ENCODE assay signal across 25 mouse cellular contexts in the genomic region with DNA sequence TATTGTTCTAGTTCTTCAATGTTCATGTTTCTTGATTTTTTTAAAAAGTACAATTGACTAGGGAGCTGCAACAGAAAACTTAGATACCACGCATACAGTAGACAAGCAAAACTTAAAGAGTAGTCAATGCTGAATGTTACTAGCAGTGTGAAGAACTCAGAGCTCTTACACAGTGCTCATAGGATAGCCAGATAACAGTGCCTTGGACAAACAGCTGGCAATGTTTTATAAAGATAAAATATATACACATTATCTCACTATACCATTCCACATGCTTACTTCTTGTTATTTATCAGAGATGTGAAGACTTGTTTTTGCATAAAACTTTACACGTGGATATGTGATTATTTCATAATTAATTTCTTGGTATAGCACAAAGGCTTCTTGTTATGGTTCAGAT. TPM values are rescaled to one million over a fixed set of nuclear protein-coding genes. Genes with fewer than 3 reads are reported as not detected.
DNase-seq lines count a peak whose midpoint lies in the region; ATAC-seq lines count a peak whose summit lies in the region.
"Had no signal": no experiment of that assay in that cellular context is flagged by ENCODE, and none has a peak within 500 bp of the region (broad histone marks: within the 10 kb centered on the region; RNA-seq: fewer than 3 reads in every experiment).

No protein-coding gene starts in this region.

- H3K36me3 ChIP-seq in liver, embryonic 11.5 days (ENCODE audit: control insufficient read depth, insufficient read depth, low read length), result no peaks in the 10 kb centered on the region
- no peaks in the 10 kb centered on the region for H3K36me3 ChIP-seq in liver, embryonic 15.5 days (replicated peaks)
- no peaks in the 10 kb centered on the region for H3K36me3 ChIP-seq in kidney, embryonic 16.5 days (ENCODE audit: insufficient read depth, low read length)
- H3K36me3 ChIP-seq: embryonic facial prominence, embryonic 12.5 days; heart, embryonic 10.5 days; hindbrain, embryonic 13.5 days had no signal

- no peaks in the 10 kb centered on the region for H3K9me3 ChIP-seq in liver, embryonic 11.5 days (ENCODE audit: control insufficient read depth, low read length)
- no peaks in the 10 kb centered on the region for H3K9me3 ChIP-seq in liver, embryonic 15.5 days (replicated peaks)
- no peaks in the 10 kb centered on the region for H3K9me3 ChIP-seq in kidney, embryonic 16.5 days (ENCODE audit: low read length)
- H3K9me3 ChIP-seq: embryonic facial prominence, embryonic 12.5 days; forebrain, embryonic 13.5 days; heart, embryonic 10.5 days; hindbrain, embryonic 13.5 days had no signal

- no peak overlapping the region for H3K4me2 ChIP-seq in liver, embryonic 11.5 days
- no peak overlapping the region for H3K4me2 ChIP-seq in liver, embryonic 15.5 days
- H3K4me2 ChIP-seq in kidney, embryonic 16.5 days (replicated peaks; ENCODE audit: low read depth, low read length), result no peak overlapping the region
- H3K4me2 ChIP-seq: embryonic facial prominence, embryonic 12.5 days; forebrain, embryonic 13.5 days; hindbrain, embryonic 13.5 days had no signal

- intact Hi-C loops in heart, postnatal 36 days (cut with DNase I), result no loop called here

- no peaks in the 10 kb centered on the region for H3K4me1 ChIP-seq in liver, embryonic 11.5 days (replicated peaks; ENCODE audit: control insufficient read depth, insufficient read depth, low read length)
- H3K4me1 ChIP-seq in liver, embryonic 15.5 days (replicated peaks), result no peaks in the 10 kb centered on the region
- no peaks in the 10 kb centered on the region for H3K4me1 ChIP-seq in kidney, embryonic 16.5 days (ENCODE audit: insufficient read depth, low read length)
- H3K4me1 ChIP-seq: embryonic facial prominence, embryonic 12.5 days; forebrain, embryonic 13.5 days; heart, embryonic 10.5 days; hindbrain, embryonic 13.5 days had no signal

- no peak overlapping the region for H3K4me3 ChIP-seq in liver, embryonic 11.5 days (ENCODE audit: low read depth, low read length)
- no peak overlapping the region for H3K4me3 ChIP-seq in liver, embryonic 15.5 days (replicated peaks)
- no peak overlapping the region for H3K4me3 ChIP-seq in kidney, embryonic 16.5 days (ENCODE audit: low read length)
- H3K4me3 ChIP-seq: embryonic facial prominence, embryonic 12.5 days; forebrain, embryonic 13.5 days; gastrocnemius, adult 2 months; heart, embryonic 10.5 days; hindbrain, embryonic 13.5 days had no signal

- no peak for DNase-seq in liver, embryonic 11.5 days (ENCODE audit: low spot score)
- DNase-seq in liver, result no peak
- DNase-seq in heart, postnatal 36 days, result no peak
- DNase-seq in lung, adult 18-20 months, result no peak
- DNase-seq: adrenal gland, postnatal 14 days; B cell, adult 2 months; cerebellum, adult 11-12 months; cerebellum, adult 9-10 months; cerebellum, postnatal 25 days; gastrocnemius, adult 2 months; gastrocnemius, postnatal 36 days; heart, adult 11 months; heart, postnatal 10 days had no signal

- 69% methylated on average over 2 of the region's 2 CpGs for WGBS in liver, embryonic 11.5 days
- WGBS in liver, embryonic 15.5 days (ENCODE audit: insufficient replicate concordance), result 39% methylated on average over 2 of the region's 2 CpGs
- 83% methylated on average over 2 of the region's 2 CpGs for WGBS in kidney, embryonic 16.5 days

- no peak overlapping the region for H3K9ac ChIP-seq in liver, embryonic 11.5 days (ENCODE audit: low read depth, low read length)
- H3K9ac ChIP-seq in liver, embryonic 15.5 days, result no peak overlapping the region
- no peak overlapping the region for H3K9ac ChIP-seq in kidney, embryonic 16.5 days (replicated peaks; ENCODE audit: low read length)
- H3K9ac ChIP-seq: embryonic facial prominence, embryonic 12.5 days; forebrain, embryonic 13.5 days; hindbrain, embryonic 13.5 days had no signal

- no peaks in the 10 kb centered on the region for H3K27me3 ChIP-seq in liver, embryonic 11.5 days (replicated peaks; ENCODE audit: control insufficient read depth, insufficient read depth, low read length)
- no peaks in the 10 kb centered on the region for H3K27me3 ChIP-seq in liver, embryonic 15.5 days
- no peaks in the 10 kb centered on the region for H3K27me3 ChIP-seq in kidney, embryonic 16.5 days (ENCODE audit: insufficient read depth, low read length)
- H3K27me3 ChIP-seq: embryonic facial prominence, embryonic 12.5 days; forebrain, embryonic 13.5 days; hindbrain, embryonic 13.5 days had no signal

- peak; percentile 49; the same call in 1 of the 2 replicates for ATAC-seq in liver, embryonic 11.5 days (replicated peaks; ENCODE audit: low FRiP score)
- ATAC-seq in erythroid progenitor cell, adult 5-6 weeks (replicated peaks; ENCODE audit: low FRiP score, poor library complexity, severe bottlenecking), result peak; percentile 73
- peak; percentile 96 for ATAC-seq in liver, embryonic 15.5 days (ENCODE audit: insufficient read depth)
- no peak for ATAC-seq in kidney, embryonic 16.5 days (ENCODE audit: low FRiP score, low TSS enrichment)
- ATAC-seq: activated CD4-positive, CD25-positive, alpha-beta regulatory T cell, adult 4 months; CD4-positive, CD25-positive, alpha-beta regulatory T cell, adult 4 months; forebrain, embryonic 13.5 days; hindbrain, postnatal 0 days; Patski had no signal

- H3K27ac ChIP-seq in liver, embryonic 11.5 days (ENCODE audit: low read depth, low read length), result no peak overlapping the region
- H3K27ac ChIP-seq in liver, embryonic 15.5 days (replicated peaks), result 0 out of 2 replicates have a peak overlapping the region, but pooled peaks have one; percentile 41
- no peak overlapping the region for H3K27ac ChIP-seq in kidney, embryonic 16.5 days (ENCODE audit: low read length)
- H3K27ac ChIP-seq: embryonic facial prominence, embryonic 12.5 days; forebrain, embryonic 13.5 days; gastrocnemius, adult 2 months; heart, embryonic 10.5 days; hindbrain, embryonic 13.5 days; hindbrain, postnatal 0 days had no signal

RNA-seq across cellular contexts. Expression of gene Gpr37, which starts 26.6 kb away (rescaled TPM):
- 0.10 and 0.14 TPM in 2 replicates for polyA plus RNA-seq in liver, embryonic 11.5 days (2014; fragmentation: Nextera tagmentation; extraction: Ambion mirVana)
- not detected in 2 replicates for total RNA-seq in erythroid progenitor cell, adult 5-6 weeks (2015; ENCODE audit: low replicate concordance)
- 0.26 TPM in 1 of 2 replicates, not detected in the other for total RNA-seq in erythroid progenitor cell, adult 5-6 weeks (2017; ENCODE audit: low replicate concordance)
- polyA plus RNA-seq in liver, embryonic 15.5 days (2015; fragmentation: Nextera tagmentation; extraction: Ambion mirVana), result 0.05 and 0.07 TPM in 2 replicates
- not detected for total RNA-seq in heart, postnatal 36 days (2021)
- polyA plus RNA-seq in kidney, embryonic 16.5 days (2015; fragmentation: Nextera tagmentation; extraction: Ambion mirVana), result 0.15 and 0.31 TPM in 2 replicates
- total RNA-seq: gastrocnemius, adult 2 months; gastrocnemius, postnatal 36 days; hematopoietic stem cell, adult 5-6 weeks had no signal
- polyA plus RNA-seq: activated CD4-positive, CD25-positive, alpha-beta regulatory T cell, adult 4 months; CD4-positive, CD25-positive, alpha-beta regulatory T cell, adult 4 months; Patski had no signal
